Mouse (Mus musculus) CD4-positive helper T cell, adult 2 months (primary cell): ENCODE measurements at regions not wholly inside any gene's neighbourhood (a gene's known extent, or its start where the extent isn't known, plus 50 kb on each side); places are given as distances from the start of the nearest gene placed in this dataset.

Experiments used
- DNase-seq: peaks from one replicate; pipeline ENCODE4 v3.0.0-alpha.2; 2012; ENCODE audit warnings: low read depth, missing footprints, low spot score

- no peak for DNase-seq
Measured at GRCm38 (mm10) chr4:124079603-124080002, 161.8 kb upstream of the 4930535I16Rik start.

GRCm38 (mm10) chr4:124075551-124075950 lies 157.7 kb upstream of the 4930535I16Rik start:
- DNase-seq = no peak

GRCm38 (mm10) chr4:124073646-124074045 lies 155.8 kb upstream of the 4930535I16Rik start:
- DNase-seq = no peak

- no peak for DNase-seq
Measured at GRCm38 (mm10) chr4:124064601-124065000, 146.8 kb upstream of the 4930535I16Rik start.

- no peak for DNase-seq
Measured at GRCm38 (mm10) chr4:124063269-124064100, 145.7 kb upstream of the 4930535I16Rik start.

- no peak for DNase-seq
Measured at GRCm38 (mm10) chr4:124057607-124058006, 139.8 kb upstream of the 4930535I16Rik start.

- no peak for DNase-seq
Measured at GRCm38 (mm10) chr4:124054240-124054760, 136.5 kb upstream of the 4930535I16Rik start.

GRCm38 (mm10) chr4:124053340-124054038 lies 135.7 kb upstream of the 4930535I16Rik start:
- no peak for DNase-seq

GRCm38 (mm10) chr4:124052387-124052786 lies 134.6 kb upstream of the 4930535I16Rik start:
- DNase-seq = no peak

- no peak for DNase-seq
Measured at GRCm38 (mm10) chr4:124048348-124048831, 130.6 kb upstream of the 4930535I16Rik start.

GRCm38 (mm10) chr4:124047898-124048297 lies 130.1 kb upstream of the 4930535I16Rik start:
- no peak for DNase-seq

- DNase-seq = no peak
Measured at GRCm38 (mm10) chr4:124036483-124036882, 118.7 kb upstream of the 4930535I16Rik start.

GRCm38 (mm10) chr4:124035657-124036061 lies 117.8 kb upstream of the 4930535I16Rik start:
- DNase-seq = no peak

- DNase-seq = no peak
Measured at GRCm38 (mm10) chr4:124035192-124035591, 117.4 kb upstream of the 4930535I16Rik start.

- DNase-seq = no peak
Measured at GRCm38 (mm10) chr4:124028061-124028460, 110.2 kb upstream of the 4930535I16Rik start.

GRCm38 (mm10) chr4:124016401-124016800 lies 98.6 kb upstream of the 4930535I16Rik start:
- DNase-seq = no peak

GRCm38 (mm10) chr4:124015323-124015722 lies 97.5 kb upstream of the 4930535I16Rik start:
- DNase-seq = no peak

- no peak for DNase-seq
Measured at GRCm38 (mm10) chr4:124012406-124012805, 94.6 kb upstream of the 4930535I16Rik start.

- DNase-seq = no peak
Measured at GRCm38 (mm10) chr4:124008725-124009124, 90.9 kb upstream of the 4930535I16Rik start.

- DNase-seq = no peak
Measured at GRCm38 (mm10) chr4:124005626-124006315, 87.9 kb upstream of the 4930535I16Rik start.

- no peak for DNase-seq
Measured at GRCm38 (mm10) chr4:124002760-124003159, 84.9 kb upstream of the 4930535I16Rik start.

- DNase-seq = no peak
Measured at GRCm38 (mm10) chr4:124002105-124002504, 84.3 kb upstream of the 4930535I16Rik start.
